Mouse (Mus musculus) embryonic facial prominence, embryonic 12.5 days (tissue): ENCODE data around the gene Nr2f1. TPM values are rescaled to one million over a fixed set of nuclear protein-coding genes. Genes with fewer than 3 reads are reported as not detected.

Experiments used
- ATAC-seq: fragments of 200-750 bp; cut with Nextera tagmentation; 2 replicates; pipeline ENCODE4 v1.8.0; 2017; ENCODE audit not compliant: insufficient number of reproducible peaks, insufficient read depth, low FRiP score, low TSS enrichment
- H3K27ac ChIP-seq: fragments of 300-500 bp; sonication (generic); 2 replicates; pipeline ENCODE4 v1.5.1; 2016; ENCODE audit warnings: mild to moderate bottlenecking
- H3K27me3 ChIP-seq: fragments of 300-500 bp; sonication (generic); 2 replicates; pipeline ENCODE4 v1.6.1; 2016; ENCODE audit warnings: mild to moderate bottlenecking, moderate library complexity
- H3K36me3 ChIP-seq: fragments of 300-500 bp; sonication (generic); 2 replicates; pipeline ENCODE4 v1.6.1; 2016; ENCODE audit warnings: mild to moderate bottlenecking
- H3K4me1 ChIP-seq: fragments of 300-500 bp; sonication (generic); 2 replicates; pipeline ENCODE4 v1.6.1; 2016
- H3K4me2 ChIP-seq: fragments of 300-500 bp; sonication (generic); replicated peaks from 2 replicates; pipeline ENCODE4 v1.6.1; 2016; ENCODE audit warnings: mild to moderate bottlenecking, moderate library complexity
- H3K4me3 ChIP-seq: fragments of 300-500 bp; sonication (generic); 2 replicates; pipeline ENCODE4 v1.5.1; 2016; ENCODE audit warnings: mild to moderate bottlenecking
- H3K9ac ChIP-seq: fragments of 300-500 bp; sonication (generic); 2 replicates; pipeline ENCODE4 v1.6.1; 2016; ENCODE audit warnings: mild to moderate bottlenecking, moderate library complexity
- H3K9me3 ChIP-seq: fragments of 300-500 bp; sonication (generic); 2 replicates; pipeline ENCODE4 v1.6.1; 2016; ENCODE audit warnings: mild to moderate bottlenecking, moderate library complexity
- WGBS: fragments of 180-500 bp; shearing (Covaris S2); methylation state at CpG from one replicate; pipeline ENCODE4 v1.1.7; 2016; 5-methylcytosine and 5-hydroxymethylcytosine counted together
- polyA plus RNA-seq: library from polyadenylated mRNA; unstranded; fragments of >200 nt; fragmentation: Nextera tagmentation; extraction: Ambion mirVana; gene quantifications from 2 replicates; pipeline ENCODE4 v1.2.1, GENCODE M21; 2016

Gene Nr2f1
- polyA plus RNA-seq, 1 experiment from 2014 or later: 46.5 TPM

DNA sequence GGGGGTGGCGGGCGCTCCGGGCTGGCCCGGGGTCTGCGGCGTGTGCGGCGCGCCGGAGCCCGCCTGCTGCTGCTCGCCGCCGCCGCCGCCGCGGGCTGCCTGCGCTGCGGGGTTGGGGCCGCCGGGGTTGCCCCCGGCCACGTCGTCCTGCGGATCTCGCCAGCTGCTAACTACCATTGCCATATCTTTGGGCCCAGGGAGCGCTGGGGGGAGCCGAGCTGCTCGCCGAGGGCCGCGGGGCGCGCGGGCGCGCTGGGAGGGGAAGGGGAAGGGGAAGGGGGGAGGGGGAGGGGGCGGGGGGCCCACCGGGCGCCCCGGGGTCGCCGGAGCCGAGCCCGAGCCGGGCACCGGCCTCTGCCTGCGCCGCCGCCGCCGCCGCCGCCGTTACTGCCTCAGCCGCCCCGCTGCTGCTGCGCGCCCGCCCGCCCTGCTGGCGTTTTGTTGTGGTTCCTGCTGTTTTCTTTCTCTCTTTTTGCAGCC, 1.1 kb downstream of the Nr2f1 start:
- peaks cover 9% of the 10 kb centered on the region; the same call in 1 of the 2 replicates for H3K36me3 ChIP-seq
- peaks cover 8% of the 10 kb centered on the region; the same call in 1 of the 2 replicates for H3K4me1 ChIP-seq
- WGBS: under 1% methylated on average over 32 of the region's 63 CpGs
- peak overlapping the region; percentile 98 for H3K9ac ChIP-seq
- peak overlapping the region; percentile 100 for H3K27ac ChIP-seq
- no peaks in the 10 kb centered on the region for H3K9me3 ChIP-seq
- peak overlapping the region; percentile 80 for H3K4me2 ChIP-seq
- H3K4me3 ChIP-seq: peak overlapping the region; percentile 87
- peaks cover 11% of the 10 kb centered on the region; the same call in 1 of the 2 replicates for H3K27me3 ChIP-seq
- ATAC-seq: no peak; the same call in 1 of the 2 replicates

DNA sequence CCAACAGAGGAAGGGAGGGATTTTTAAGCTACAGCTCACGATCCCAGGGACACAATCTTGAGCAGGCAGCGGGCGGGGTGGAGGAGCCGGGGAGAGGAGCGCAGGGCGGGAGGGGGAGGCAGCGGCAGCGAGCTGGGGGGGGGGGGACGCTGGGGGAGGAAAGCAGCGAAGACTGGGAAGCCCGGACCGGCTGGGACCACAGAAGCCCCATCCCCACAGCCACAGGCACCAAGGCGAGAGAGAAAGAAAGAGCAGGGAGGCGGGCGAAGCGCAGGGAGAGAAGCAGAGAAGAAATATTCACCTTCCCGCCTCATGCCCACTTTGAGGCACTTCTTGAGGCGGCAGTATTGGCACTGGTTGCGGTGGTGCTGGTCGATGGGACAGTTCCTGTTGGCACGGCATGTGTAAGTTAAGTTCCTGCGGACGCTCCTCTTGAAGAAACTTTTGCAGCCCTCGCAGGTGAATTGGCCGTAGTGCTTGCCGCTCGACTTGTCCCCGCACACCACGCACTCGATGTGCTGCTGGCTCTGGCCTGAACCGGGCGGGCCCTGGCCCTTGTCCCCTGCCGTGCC, 1.7 kb downstream of the Nr2f1 start:
- Histone ChIP-seq H3K4me2 (peak overlapping the region; percentile 80), H3K27ac (peak overlapping the region; percentile 100), H3K9ac (peak overlapping the region; percentile 98), H3K4me1 (peaks cover 8% of the 10 kb centered on the region; the same call in 1 of the 2 replicates), H3K36me3 (peaks cover 9% of the 10 kb centered on the region; the same call in 1 of the 2 replicates), H3K9me3 (no peaks in the 10 kb centered on the region), H3K27me3 (peaks cover 11% of the 10 kb centered on the region; the same call in 1 of the 2 replicates), H3K4me3 (peak overlapping the region; percentile 87)
- under 1% methylated on average over 28 of the region's 33 CpGs for WGBS
- ATAC-seq: no peak

DNA sequence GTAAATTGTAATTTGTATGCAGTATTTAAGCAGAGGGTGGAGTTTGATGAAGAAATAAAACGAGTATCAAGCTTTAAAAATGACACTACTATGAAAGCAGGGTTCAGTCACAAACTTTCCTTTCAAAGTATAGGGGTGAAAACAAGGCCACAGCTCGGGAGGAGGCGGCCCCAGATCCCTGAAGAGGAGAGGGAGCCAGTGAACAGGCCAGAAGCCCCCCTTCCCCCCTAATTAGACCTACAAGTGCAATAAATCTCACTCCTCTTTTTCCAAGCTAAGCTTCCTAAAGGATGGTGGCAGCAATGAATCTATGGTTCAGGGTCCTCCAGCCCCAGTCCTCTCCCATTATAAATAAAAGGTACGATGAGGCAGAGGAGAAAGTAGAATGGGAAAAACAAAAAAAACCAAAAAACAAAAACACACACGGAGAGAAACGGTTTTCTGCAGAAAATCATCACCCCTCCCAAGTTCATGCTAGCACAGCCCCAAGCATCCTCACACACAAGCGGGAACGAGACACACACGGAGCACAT, 2.2 kb downstream of the Nr2f1 start:
- H3K9ac ChIP-seq: peak overlapping the region; percentile 98
- peak overlapping the region; percentile 80 for H3K4me2 ChIP-seq
- no peaks in the 10 kb centered on the region for H3K9me3 ChIP-seq
- peak overlapping the region; percentile 87 for H3K4me3 ChIP-seq
- H3K36me3 ChIP-seq: peaks cover 9% of the 10 kb centered on the region; the same call in 1 of the 2 replicates
- H3K4me1 ChIP-seq: peaks cover 8% of the 10 kb centered on the region; the same call in 1 of the 2 replicates
- under 1% methylated on average over 9 of the region's 9 CpGs for WGBS
- no peak for ATAC-seq
- peaks cover 11% of the 10 kb centered on the region; the same call in 1 of the 2 replicates for H3K27me3 ChIP-seq
- H3K27ac ChIP-seq: peak overlapping the region; percentile 100

DNA sequence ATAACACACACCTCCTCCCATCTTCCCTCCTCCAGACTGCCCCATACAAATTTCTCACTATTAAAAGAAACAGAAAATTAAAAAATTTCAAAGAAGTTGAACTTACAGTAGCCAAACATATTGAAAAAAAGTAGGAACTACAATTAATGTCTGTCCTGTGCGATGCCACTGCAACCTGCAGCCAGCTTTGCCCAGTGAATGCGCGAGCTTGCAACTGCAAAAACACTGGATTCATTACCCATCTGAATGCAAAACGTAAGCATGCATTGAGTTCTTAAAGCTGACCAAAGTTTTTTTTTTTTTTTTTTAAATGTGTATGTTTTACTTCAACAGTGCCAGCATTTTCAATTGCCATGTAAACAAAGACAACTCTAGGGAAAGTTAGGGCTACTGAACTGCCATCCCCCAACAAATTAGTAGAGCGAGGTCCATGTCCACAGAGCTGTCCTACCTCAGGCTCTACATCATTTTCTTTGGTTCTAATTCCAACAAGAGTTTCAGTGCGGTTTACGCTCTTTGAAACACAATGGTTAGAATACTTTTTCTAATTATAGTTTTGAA, 3.2 kb downstream of the Nr2f1 start:
- peak overlapping the region; percentile 75 for H3K27ac ChIP-seq

DNA sequence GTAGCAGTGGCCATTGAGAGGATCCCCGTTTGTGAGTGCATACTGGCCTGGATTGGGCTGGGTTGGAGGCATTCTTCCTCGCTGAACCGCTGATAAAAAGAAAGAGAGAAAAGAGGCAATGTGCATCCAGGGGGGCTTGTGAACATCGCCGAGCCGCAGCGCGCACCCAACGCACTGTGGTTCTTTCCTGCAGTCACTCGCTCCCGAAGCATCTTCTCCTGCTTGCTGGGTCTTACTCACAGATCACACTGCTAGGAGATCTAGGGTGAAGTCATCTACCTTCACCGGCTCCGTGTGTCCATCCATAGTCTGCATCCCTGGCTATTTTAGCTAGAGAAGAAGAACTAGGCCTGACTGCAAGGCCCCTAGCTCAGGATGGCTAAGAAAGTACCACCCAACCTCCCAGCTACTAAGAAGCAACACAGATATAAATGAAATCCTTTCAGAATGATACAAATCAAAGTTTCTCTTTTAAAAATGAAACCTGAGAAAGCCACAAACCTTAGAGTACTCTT, 3.9 kb downstream of the Nr2f1 start:
- 2% methylated on average over 13 of the region's 13 CpGs for WGBS
- peak overlapping the region; percentile 95 for H3K27ac ChIP-seq

More for the DNA sequence above, 3.2 kb downstream of the Nr2f1 start:
- Histone ChIP-seq H3K36me3 (peaks cover 14% of the 10 kb centered on the region; the same call in 1 of the 2 replicates), H3K27me3 (peaks cover 17% of the 10 kb centered on the region), H3K4me1 (peaks cover 15% of the 10 kb centered on the region; the same call in 1 of the 2 replicates), H3K9me3 (no peaks in the 10 kb centered on the region), H3K4me3 (peak overlapping the region; percentile 62), H3K4me2 (peak overlapping the region; percentile 75), H3K9ac (peak overlapping the region; percentile 94)
- WGBS: 11% methylated on average over 7 of the region's 7 CpGs
- ATAC-seq: no peak

DNA sequence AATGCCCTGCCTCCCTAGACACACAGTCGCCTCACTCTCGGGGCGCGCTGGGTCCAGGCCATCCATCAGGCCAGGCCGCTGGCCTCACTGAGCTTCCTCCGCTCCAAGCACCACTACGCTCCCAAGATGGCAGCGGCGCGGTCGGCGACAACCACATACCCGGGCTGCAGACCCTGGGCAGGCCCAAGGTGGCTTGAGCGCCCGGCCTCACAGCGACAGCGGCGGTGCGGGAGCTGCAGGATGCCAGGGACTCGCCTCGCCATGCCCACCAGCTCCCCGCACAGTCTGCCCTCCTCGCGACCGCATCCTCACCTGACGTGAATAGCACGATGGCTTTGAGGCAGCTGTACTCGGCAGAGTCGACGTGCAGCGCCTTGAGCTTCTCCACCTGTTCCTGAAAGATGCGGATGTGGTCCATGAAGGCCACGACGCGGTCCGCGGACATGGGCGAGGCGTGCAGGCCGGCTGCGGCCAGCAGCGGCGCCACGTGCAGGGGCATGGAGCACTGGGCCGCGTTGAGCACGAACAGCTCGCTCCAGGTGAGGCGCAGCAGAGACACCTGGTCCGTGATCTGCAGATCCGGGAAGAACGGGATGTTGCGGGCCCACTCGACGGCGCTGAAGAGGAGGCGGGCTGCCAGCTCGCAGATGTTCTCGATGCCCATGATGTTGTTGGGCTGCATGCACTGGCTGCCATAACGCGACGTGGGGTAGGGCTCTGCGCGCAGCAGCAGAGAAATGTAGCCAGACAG, 4.5 kb downstream of the Nr2f1 start:
- Histone ChIP-seq H3K27me3 (peaks cover 26% of the 10 kb centered on the region), H3K9me3 (no peaks in the 10 kb centered on the region), H3K4me1 (peaks cover 18% of the 10 kb centered on the region; the same call in 1 of the 2 replicates), H3K36me3 (peaks cover 14% of the 10 kb centered on the region; the same call in 1 of the 2 replicates), H3K9ac (peak overlapping the region; percentile 94), H3K4me3 (peak overlapping the region; percentile 62), H3K4me2 (peak overlapping the region; percentile 75), H3K27ac (peak overlapping the region; percentile 95)
- ATAC-seq: 0 out of 2 replicates have a peak, but pooled peaks have one; percentile 36
- under 1% methylated on average over 64 of the region's 64 CpGs for WGBS

More for the DNA sequence above, 3.9 kb downstream of the Nr2f1 start:
- H3K9ac ChIP-seq: peak overlapping the region; percentile 94
- H3K4me2 ChIP-seq: peak overlapping the region; percentile 75
- H3K4me3 ChIP-seq: peak overlapping the region; percentile 62
- peaks cover 17% of the 10 kb centered on the region; the same call in 1 of the 2 replicates for H3K4me1 ChIP-seq
- H3K36me3 ChIP-seq: peaks cover 14% of the 10 kb centered on the region; the same call in 1 of the 2 replicates
- peaks cover 19% of the 10 kb centered on the region for H3K27me3 ChIP-seq
- no peak for ATAC-seq
- H3K9me3 ChIP-seq: no peaks in the 10 kb centered on the region

DNA sequence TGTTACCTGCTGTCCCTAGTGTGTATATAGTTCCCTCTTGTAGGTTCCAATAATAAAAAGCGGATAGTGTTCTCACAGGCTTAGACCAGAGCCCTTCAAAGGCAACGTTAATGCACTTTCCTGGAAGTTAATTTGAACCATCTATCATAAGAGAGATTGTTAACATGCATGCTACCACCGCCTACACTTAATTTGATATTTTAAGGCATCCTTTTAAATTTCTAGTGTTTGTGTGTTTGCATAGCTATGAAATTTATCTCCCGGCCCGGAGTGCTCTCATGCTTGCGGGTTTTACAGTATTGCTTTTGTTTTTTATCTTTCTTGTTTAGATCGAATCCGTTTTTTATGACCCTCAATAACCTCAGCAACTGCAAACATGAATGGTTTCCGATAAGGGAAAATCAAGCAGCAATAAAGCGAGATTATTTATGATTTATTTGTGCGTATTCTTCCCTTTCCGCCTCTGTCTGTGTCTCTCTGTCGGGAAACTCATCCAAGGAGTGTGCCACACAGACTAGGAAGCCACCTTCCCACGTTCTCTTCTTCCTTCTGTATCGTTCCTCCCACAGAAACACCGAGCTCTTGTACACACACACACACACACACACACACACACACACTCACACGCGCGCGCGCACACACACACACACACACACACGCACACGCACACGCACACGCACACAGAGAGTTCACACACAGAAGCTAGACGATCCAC, 5.3 kb downstream of the Nr2f1 start:
- Histone ChIP-seq H3K9ac (peak overlapping the region; percentile 94), H3K9me3 (no peaks in the 10 kb centered on the region), H3K4me2 (peak overlapping the region; percentile 75), H3K27ac (peak overlapping the region; percentile 95), H3K4me3 (peak overlapping the region; percentile 62), H3K4me1 (peaks cover 18% of the 10 kb centered on the region; the same call in 1 of the 2 replicates), H3K27me3 (peaks cover 29% of the 10 kb centered on the region), H3K36me3 (peaks cover 14% of the 10 kb centered on the region; the same call in 1 of the 2 replicates)
- 6% methylated on average over 22 of the region's 26 CpGs for WGBS
- no peak for ATAC-seq

DNA sequence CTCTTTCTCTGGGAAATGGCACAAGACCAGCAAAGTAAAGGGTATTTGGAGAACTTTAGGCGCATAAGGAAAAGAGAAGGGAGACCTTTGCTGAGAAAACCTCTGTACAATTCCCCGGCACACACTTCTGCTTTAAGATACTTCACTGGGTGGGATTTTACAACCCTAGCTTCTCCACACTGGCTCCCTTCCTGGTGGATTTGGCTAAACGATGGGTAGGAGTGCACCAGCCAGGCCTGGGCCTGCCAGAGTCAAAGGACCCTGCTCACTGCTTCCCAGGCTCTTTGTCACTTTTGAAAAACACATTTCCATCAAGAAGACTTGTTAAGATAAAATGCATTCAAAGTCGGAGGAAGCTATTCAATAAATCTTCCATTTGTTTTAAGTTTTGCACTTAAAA, 6.3 kb downstream of the Nr2f1 start:
- Histone ChIP-seq H3K4me2 (peak overlapping the region; percentile 75), H3K9ac (peak overlapping the region; percentile 94), H3K27me3 (peaks cover 29% of the 10 kb centered on the region), H3K36me3 (peaks cover 14% of the 10 kb centered on the region; the same call in 1 of the 2 replicates), H3K4me1 (peaks cover 18% of the 10 kb centered on the region; the same call in 1 of the 2 replicates), H3K27ac (peak overlapping the region; percentile 95), H3K9me3 (no peaks in the 10 kb centered on the region), H3K4me3 (peak overlapping the region; percentile 62)
- 28% methylated on average over 4 of the region's 4 CpGs for WGBS
- ATAC-seq: no peak

DNA sequence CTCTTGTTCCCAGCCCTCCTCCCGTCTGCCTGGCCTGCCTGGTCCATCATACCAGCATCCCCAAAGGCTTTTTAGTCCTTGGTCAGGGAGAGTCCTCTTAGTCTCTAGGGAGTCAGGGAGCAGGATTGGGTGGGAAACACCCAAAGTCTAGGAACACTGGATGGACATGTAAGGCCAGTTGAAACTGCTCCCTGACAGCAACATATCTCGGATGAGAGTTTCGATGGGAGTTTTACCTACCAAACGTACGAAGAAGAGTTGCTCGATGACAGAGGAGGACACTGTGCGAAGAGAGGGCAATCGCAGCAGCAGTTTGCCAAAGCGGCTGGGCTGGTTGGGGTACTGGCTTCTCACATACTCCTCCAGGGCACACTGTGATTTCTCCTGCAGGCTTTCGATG, 10.0 kb downstream of the Nr2f1 start:
- Histone ChIP-seq H3K4me1 (peaks cover 20% of the 10 kb centered on the region; the same call in 1 of the 2 replicates), H3K27me3 (peaks cover 49% of the 10 kb centered on the region), H3K27ac (peak overlapping the region; percentile 57; the same call in 1 of the 2 replicates), H3K4me2 (peak overlapping the region; percentile 44), H3K36me3 (0 out of 2 replicates have a peak, but pooled peaks cover 5% of the 10 kb centered on the region), H3K9ac (peak overlapping the region; percentile 24; the same call in 1 of the 2 replicates), H3K9me3 (no peaks in the 10 kb centered on the region), H3K4me3 (no peak overlapping the region)
- no peak for ATAC-seq
- 50% methylated on average over 10 of the region's 10 CpGs for WGBS

DNA sequence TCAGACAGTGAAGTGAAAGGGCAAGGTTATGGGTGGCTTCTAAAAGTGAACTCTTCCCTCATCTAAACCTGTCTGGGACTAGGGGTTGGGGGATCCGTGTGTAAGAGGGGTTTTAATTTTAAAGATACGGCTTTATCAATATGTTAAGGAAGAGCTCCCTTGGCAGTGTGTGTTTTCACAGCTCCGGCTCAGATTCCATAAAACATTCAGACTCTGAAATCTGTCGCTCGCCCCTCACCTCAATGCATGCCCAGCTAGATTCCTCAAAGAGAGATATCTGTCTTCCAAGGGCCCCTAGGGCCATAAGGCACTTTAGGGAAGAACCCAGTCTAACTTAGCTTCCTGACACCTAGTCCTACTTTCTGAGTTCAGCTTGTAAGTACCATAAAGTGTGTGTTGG, 11.7 kb downstream of the Nr2f1 start:
- H3K27ac ChIP-seq: peak overlapping the region; percentile 2; the same call in 1 of the 2 replicates
- 49% methylated on average over 5 of the region's 5 CpGs for WGBS

More for the DNA sequence above, 11.7 kb downstream of the Nr2f1 start:
- no peak overlapping the region for H3K9ac ChIP-seq
- H3K27me3 ChIP-seq: peaks cover 54% of the 10 kb centered on the region
- no peaks in the 10 kb centered on the region for H3K9me3 ChIP-seq
- H3K4me1 ChIP-seq: peaks cover 23% of the 10 kb centered on the region; the same call in 1 of the 2 replicates
- H3K4me2 ChIP-seq: no peak overlapping the region
- no peak overlapping the region for H3K4me3 ChIP-seq
- 0 out of 2 replicates have a peak, but pooled peaks cover 4% of the 10 kb centered on the region for H3K36me3 ChIP-seq
- no peak for ATAC-seq
